Mouse (Mus musculus) kidney, adult 2 months (tissue): ENCODE measurements around the gene Copz1.

Experiments used
- CTCF ChIP-seq: fragments of 200-500 bp; conservative IDR thresholded peaks from 2 replicates; pipeline ENCODE4 v1.5.1; 2011; ENCODE audit warnings: low read depth, mild to moderate bottlenecking, control low read depth, low read length, moderate library complexity, mixed read lengths; ENCODE audit not compliant: insufficient read depth, insufficient read length
- POLR2A ChIP-seq: fragments of 200-500 bp; IDR thresholded peaks from one replicate; pipeline ENCODE4 v1.6.1; 2011; ENCODE audit warnings: low read depth, low read length, control low read depth

DNA sequence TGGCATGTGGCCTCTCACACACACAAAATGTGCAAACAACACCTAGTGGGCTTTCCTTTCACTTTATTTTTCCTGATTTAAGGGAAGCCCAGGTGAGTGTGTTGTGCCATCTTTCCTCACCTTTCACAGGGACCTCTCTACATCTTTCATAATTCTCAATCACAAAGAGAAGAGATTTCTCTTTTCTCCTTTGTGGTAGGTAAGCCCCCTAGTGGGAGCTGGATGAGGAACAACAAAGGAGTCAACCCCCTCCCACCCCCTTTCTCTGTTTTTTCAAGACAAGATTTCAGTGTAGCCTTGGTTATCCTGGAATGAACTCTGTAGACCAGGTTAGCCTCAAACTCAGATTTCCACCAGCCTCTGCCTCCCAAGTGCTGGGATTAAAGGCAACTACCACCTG is 71.0 kb downstream of the Copz1 start:
- TF ChIP-seq CTCF (no peak), POLR2A (no peak)
